Mouse (Mus musculus) liver, adult 2 months (tissue): ENCODE data around the gene Alpk1. TPM values are rescaled to one million over a fixed set of nuclear protein-coding genes. Genes with fewer than 3 reads are reported as not detected.

Experiments used
- DNase-seq: peaks from one replicate; pipeline ENCODE4 v3.0.0-alpha.2; 2011; ENCODE audit warnings: low read depth, low spot score; ENCODE audit errors: extremely low read depth
- H3K27ac ChIP-seq: fragments of 200-500 bp; replicated peaks from 2 replicates; pipeline ENCODE4 v1.5.1; 2012; ENCODE audit warnings: low read depth, mild to moderate bottlenecking, control low read depth, inconsistent platforms, low read length; ENCODE audit not compliant: insufficient read depth
- H3K27me3 ChIP-seq: fragments of 200-500 bp; 2 replicates; pipeline ENCODE4 v1.6.1; 2012; ENCODE audit warnings: mild to moderate bottlenecking, moderate library complexity, low read length, inconsistent platforms; ENCODE audit not compliant: control insufficient read depth, insufficient read depth
- H3K36me3 ChIP-seq: fragments of 200-500 bp; 2 replicates; pipeline ENCODE4 v1.6.1; 2012; ENCODE audit warnings: low read length, inconsistent platforms; ENCODE audit not compliant: control insufficient read depth, insufficient read depth
- H3K4me1 ChIP-seq: fragments of 200-500 bp; 2 replicates; pipeline ENCODE4 v1.6.1; 2011; ENCODE audit warnings: low read length; ENCODE audit not compliant: control insufficient read depth, insufficient read depth
- H3K4me3 ChIP-seq: fragments of 200-500 bp; 2 replicates; pipeline ENCODE4 v1.5.1; 2011; ENCODE audit warnings: low read depth, mild to moderate bottlenecking, control low read depth, low read length, moderate library complexity; ENCODE audit not compliant: insufficient read depth
- H3K79me2 ChIP-seq: fragments of 200-500 bp; 2 replicates; pipeline ENCODE4 v1.6.1; 2012; ENCODE audit warnings: inconsistent platforms, mild to moderate bottlenecking, low read length, moderate library complexity; ENCODE audit not compliant: control insufficient read depth, insufficient read depth
- H3K9ac ChIP-seq: fragments of 200-500 bp; 2 replicates; pipeline ENCODE4 v1.6.1; 2012; ENCODE audit warnings: low read depth, mild to moderate bottlenecking, control low read depth, inconsistent platforms, low read length
- CTCF ChIP-seq: fragments of 200-500 bp; IDR thresholded peaks from 2 replicates; pipeline ENCODE4 v1.5.1; 2011; ENCODE audit warnings: low read depth, low read length, control low read depth
- POLR2A ChIP-seq: fragments of 200-500 bp; IDR thresholded peaks from 2 replicates; pipeline ENCODE4 v1.6.1; 2011; ENCODE audit warnings: low read length, control low read depth; ENCODE audit not compliant: insufficient read depth; ENCODE audit errors: extremely low read depth
- WGBS: fragments of 180-500 bp; shearing (Covaris S2); methylation state at CpG from one replicate; pipeline ENCODE4 v1.1.7; 2018; 5-methylcytosine and 5-hydroxymethylcytosine counted together
- polyA plus RNA-seq: library from polyadenylated mRNA; depleted of rRNA; stranded (reverse); fragments of >200 nt; gene quantifications from 2 replicates; pipeline ENCODE4 v1.2.3, GENCODE M21; 2012
- total RNA-seq: library from RNA; depleted of rRNA; stranded (reverse); fragments of >200 nt; gene quantifications from 2 replicates; pipeline ENCODE4 v1.2.3, GENCODE M21; 2014

Alpk1 gene
- total and polyA plus RNA-seq, 2 experiments = 0.39 to 1.9 TPM

DNA sequence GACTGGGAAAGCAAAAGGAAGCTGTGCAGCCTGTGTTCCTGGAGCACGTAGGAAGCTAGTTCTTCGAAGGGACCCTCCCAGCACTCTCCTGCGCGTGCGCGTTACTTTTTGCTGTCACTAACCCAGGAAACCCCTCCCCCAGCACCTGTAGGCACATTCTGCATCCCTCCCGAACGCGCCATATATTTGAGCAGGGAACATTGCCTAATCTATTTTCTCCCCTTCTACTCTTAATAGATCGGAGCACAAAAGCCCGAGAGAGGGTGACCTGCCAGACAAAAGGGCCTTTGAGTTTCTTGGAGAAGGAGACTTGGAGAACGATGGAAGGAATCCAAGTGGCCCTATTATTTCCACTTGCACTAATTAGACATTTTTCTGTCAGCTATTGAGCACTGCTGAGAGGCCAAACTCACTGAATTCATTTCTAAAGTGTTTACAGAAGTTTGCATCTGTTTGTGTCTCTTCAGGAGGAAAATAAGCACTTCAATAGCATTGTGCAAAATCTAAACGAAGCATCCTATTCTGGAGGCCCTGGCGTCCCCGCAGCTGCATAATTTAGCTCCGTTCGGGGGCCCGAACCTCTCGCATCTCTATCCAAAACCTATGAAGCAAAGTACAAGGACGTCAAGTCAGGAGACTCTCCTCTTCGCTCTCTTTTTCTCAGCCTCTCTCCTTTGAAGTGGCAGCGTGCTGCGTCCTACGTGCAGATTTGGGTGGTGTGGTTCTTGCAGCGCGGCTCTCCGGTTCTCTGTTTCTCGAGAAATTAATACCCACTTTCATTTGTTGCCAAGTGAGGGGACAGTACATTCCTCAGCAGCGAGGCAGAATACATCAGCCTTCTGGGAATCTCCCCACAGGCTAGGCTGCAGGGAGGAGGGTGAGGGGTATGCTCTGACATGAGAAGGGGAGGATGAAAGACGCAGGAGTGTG lies 74.5 kb downstream of the Alpk1 start:
- DNase-seq = no peak
- no peak overlapping the region for H3K4me3 ChIP-seq
- TF ChIP-seq CTCF = no peak
- no peak for TF ChIP-seq POLR2A
- no peak overlapping the region for H3K27ac ChIP-seq
- H3K4me1 ChIP-seq = no peaks in the 10 kb centered on the region
- WGBS = 34% methylated on average over 30 of the region's 30 CpGs
- no peak overlapping the region for H3K9ac ChIP-seq
- no peaks in the 10 kb centered on the region for H3K79me2 ChIP-seq
- H3K36me3 ChIP-seq = no peaks in the 10 kb centered on the region
- peaks cover 3% of the 10 kb centered on the region; the same call in 1 of the 2 replicates for H3K27me3 ChIP-seq

GRCm38 (mm10) chr3:127705139-127705514 lies 75.2 kb downstream of the Alpk1 start:
- TF ChIP-seq POLR2A (no peak), CTCF (no peak)
- WGBS = 82% methylated on average over 11 of the region's 11 CpGs

GRCm38 (mm10) chr3:127701196-127701825 lies 79.0 kb downstream of the Alpk1 start:
- no peaks in the 10 kb centered on the region for H3K79me2 ChIP-seq
- no peak overlapping the region for H3K4me3 ChIP-seq
- 52% methylated on average over 4 of the region's 4 CpGs for WGBS
- DNase-seq = no peak
- no peak overlapping the region for H3K9ac ChIP-seq
- no peaks in the 10 kb centered on the region for H3K4me1 ChIP-seq
- H3K36me3 ChIP-seq = no peaks in the 10 kb centered on the region
- TF ChIP-seq CTCF (no peak), POLR2A (no peak)
- H3K27ac ChIP-seq = no peak overlapping the region
- H3K27me3 ChIP-seq = no peaks in the 10 kb centered on the region; the same call in 1 of the 2 replicates

More at GRCm38 (mm10) chr3:127705139-127705514, 75.2 kb downstream of the Alpk1 start:
- H3K27me3 ChIP-seq = peaks cover 3% of the 10 kb centered on the region; the same call in 1 of the 2 replicates
- no peaks in the 10 kb centered on the region for H3K79me2 ChIP-seq
- H3K27ac ChIP-seq = no peak overlapping the region
- H3K9ac ChIP-seq = no peak overlapping the region
- no peak for DNase-seq
- H3K4me3 ChIP-seq = no peak overlapping the region
- no peaks in the 10 kb centered on the region for H3K4me1 ChIP-seq
- no peaks in the 10 kb centered on the region for H3K36me3 ChIP-seq

DNA sequence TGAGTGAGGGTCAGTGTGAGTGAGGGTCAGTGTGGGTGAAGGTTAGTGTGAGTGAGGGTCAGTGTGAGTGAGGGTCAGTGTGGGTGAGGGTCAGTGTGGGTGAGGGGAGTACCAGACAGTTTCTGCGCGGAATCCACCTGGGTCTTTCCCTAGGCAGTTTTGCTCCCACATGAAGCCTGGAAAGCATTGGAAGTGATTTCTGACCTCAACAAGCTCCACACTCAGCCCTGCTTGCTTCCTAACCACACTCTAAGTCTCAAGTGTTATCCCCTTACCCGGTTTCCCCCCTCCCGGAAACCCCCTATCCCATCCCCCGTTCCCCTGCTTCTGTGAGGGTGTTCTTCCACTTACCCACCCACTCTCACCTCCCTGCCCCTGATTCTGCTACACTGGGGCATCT lies 81.7 kb downstream of the Alpk1 start:
- Histone ChIP-seq H3K4me1 (no peaks in the 10 kb centered on the region), H3K79me2 (no peaks in the 10 kb centered on the region), H3K36me3 (no peaks in the 10 kb centered on the region; the same call in 1 of the 2 replicates), H3K9ac (no peak overlapping the region), H3K27me3 (no peaks in the 10 kb centered on the region), H3K27ac (no peak overlapping the region), H3K4me3 (no peak overlapping the region)
- TF ChIP-seq CTCF (no peak), POLR2A (no peak)
- 80% methylated on average over 5 of the region's 5 CpGs for WGBS
- no peak for DNase-seq

DNA sequence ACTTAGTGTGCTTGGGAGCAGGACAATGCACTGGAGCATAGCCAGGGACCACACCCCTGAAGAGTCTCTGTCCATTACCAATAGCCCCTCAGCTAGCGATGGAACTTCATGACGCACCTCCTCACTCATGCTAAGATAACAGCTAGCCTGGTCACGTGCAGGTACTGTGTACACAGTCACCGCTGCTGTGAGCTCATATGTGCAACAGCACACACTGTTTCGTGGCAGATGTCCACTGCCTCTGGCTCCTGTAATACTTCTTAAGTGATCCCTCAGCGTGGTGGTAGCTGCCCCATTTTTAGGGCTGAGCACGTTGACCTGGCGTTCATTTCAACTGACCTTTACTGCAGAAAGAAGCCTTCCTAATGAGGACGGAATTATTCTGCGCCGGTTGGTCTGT lies 83.8 kb downstream of the Alpk1 start:
- no peak for DNase-seq
- H3K27me3 ChIP-seq = no peaks in the 10 kb centered on the region
- TF ChIP-seq CTCF (no peak), POLR2A (no peak)
- no peak overlapping the region for H3K4me3 ChIP-seq
- H3K27ac ChIP-seq = no peak overlapping the region
- no peaks in the 10 kb centered on the region for H3K79me2 ChIP-seq
- H3K9ac ChIP-seq = no peak overlapping the region
- no peaks in the 10 kb centered on the region; the same call in 1 of the 2 replicates for H3K36me3 ChIP-seq
- H3K4me1 ChIP-seq = no peaks in the 10 kb centered on the region
- WGBS = 59% methylated on average over 11 of the region's 11 CpGs
